Mouse (Mus musculus) megakaryocyte, embryonic 14.5 days (primary cell): ENCODE results near the gene Vmn1r94.
"Not testable (repeated sequence)": the region's sequence is repeated elsewhere in the genome, so short reads cannot be mapped to it uniquely, and the experiment has no call there.

ENCODE experiments used
- FLI1 ChIP-seq: IDR thresholded peaks from 2 replicates; pipeline ENCODE4 v1.6.1; 2012; ENCODE audit warnings: low read length, inconsistent platforms, mixed read lengths
- GATA1 ChIP-seq: IDR thresholded peaks from 3 replicates; pipeline ENCODE4 v1.6.1; 2012; ENCODE audit warnings: mixed read lengths, low read length, inconsistent platforms, borderline replicate concordance

GRCm38 (mm10) chr7:20205507-20205906, 37.3 kb upstream of the Vmn1r94 start, which contains the start of gene Gm6164:
- TF ChIP-seq GATA1, FLI1: not testable (repeated sequence)
